Mouse (Mus musculus) adrenal gland, adult 2 months (tissue): ENCODE measurements around the gene Tnxb. TPM values are rescaled to one million over a fixed set of nuclear protein-coding genes. Genes with fewer than 3 reads are reported as not detected.
"Not testable (repeated sequence)": the region's sequence is repeated elsewhere in the genome, so short reads cannot be mapped to it uniquely, and the experiment has no call there.

Source experiments
- DNase-seq: peaks from one replicate; pipeline ENCODE4 v3.0.0; 2021
- polyA plus RNA-seq: library from polyadenylated mRNA; depleted of rRNA; stranded (reverse); fragments of >200 nt; gene quantifications from 2 replicates; pipeline ENCODE4 v1.2.3, GENCODE M21; 2012; rRNA removed
- total RNA-seq, 2 experiments: library from RNA; stranded (reverse); gene quantifications; 2 replicates each; pipeline ENCODE4 v1.2.3; 2021

The Tnxb gene
- total and polyA plus RNA-seq, 3 experiments = 20.2 to 30.1 (median 23.6) TPM

DNA sequence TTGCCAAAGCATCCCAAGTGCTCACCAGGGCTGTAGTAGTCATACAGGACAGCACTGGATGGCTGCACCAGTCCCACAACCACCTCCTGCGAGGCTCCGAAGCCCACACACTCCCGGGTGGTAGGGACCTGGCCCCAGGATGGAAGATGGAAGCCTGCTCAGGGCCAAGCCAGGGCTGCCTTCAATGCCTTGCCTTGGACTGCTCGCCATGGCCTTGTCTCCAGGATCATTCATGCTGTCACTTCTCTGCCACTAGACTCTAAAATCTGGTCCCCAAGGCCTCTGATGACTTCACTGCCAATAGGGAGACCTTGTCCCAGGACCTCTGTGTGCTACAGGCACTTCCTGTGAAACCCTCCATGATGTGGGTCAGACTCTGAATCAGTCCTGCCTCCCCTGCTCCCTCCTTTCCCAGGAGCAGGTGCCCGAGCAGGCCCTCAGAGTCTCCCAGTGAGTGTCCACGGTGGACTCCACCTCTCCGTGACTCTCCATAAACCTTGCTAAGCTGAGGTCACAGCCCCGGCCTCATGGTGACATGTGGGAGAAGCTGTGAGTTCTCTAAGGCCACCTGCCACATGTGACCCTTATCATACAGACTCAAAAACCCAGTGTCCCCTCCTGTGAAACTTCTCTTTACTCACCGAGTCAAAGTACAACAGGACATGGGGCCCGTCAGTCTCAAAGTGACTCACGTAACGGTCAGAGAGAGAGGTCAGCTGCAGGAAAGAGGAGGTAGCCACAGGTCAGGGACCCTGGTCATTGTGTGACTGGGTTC, 59.6 kb downstream of the Tnxb start:
- DNase-seq = peak; percentile 79

DNA sequence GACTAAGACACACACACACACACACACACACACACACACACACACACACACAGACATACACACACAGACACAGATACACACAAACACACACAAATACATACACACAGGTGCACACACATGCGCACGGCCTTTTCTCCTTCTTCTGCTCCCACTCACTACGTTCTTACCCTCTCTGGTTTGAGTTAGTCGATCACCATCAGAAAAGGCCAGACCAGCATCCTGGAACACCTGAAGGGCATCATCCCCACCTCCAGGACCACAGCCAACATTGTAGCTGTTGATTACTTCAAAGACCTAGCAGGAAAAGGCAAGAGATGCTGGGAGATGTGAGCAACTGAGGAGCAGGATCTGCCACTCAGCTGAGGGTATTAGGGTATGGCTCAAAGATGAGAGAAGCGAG, 67.1 kb downstream of the Tnxb start:
- DNase-seq = not testable (repeated sequence)

DNA sequence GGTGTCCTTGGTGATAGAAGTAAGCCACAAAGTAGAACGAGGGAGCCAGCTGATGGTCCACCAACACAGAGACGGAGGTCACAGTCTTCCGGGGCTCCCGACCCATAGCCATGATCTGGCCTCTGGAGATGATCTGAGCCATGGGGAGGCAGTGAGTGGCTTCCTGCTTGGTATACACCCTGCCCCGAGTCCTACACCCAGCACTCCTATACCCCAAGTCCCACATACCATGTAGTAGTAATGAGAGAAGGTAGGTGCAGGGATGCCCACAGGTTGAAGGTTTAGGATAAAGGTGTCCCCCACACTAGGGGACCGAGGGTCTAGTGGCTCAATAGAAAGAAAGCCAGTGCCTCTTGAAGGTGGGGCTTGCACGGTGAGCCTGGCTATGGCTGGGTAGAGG, 69.4 kb downstream of the Tnxb start:
- not testable (repeated sequence) for DNase-seq

DNA sequence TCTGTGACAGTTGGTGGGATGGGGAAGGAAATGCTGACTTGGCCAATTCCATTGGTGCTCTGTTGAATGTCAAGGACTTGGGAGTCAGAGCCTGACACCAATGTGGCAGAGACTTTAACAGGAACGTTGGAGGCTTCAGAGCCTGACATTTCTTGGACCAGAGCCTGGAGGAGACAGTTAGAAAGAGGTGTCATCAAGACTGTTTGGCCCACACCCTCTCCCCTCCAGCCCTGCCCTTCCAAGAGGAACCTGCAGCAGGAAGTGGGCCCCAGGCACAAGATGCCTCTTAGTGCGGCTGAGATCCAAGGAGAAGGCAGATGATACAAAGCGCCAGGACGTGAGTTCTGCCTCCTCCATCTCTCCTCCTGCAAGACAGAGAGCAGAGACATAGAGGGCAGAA, 69.9 kb downstream of the Tnxb start:
- DNase-seq = peak; percentile 63

DNA sequence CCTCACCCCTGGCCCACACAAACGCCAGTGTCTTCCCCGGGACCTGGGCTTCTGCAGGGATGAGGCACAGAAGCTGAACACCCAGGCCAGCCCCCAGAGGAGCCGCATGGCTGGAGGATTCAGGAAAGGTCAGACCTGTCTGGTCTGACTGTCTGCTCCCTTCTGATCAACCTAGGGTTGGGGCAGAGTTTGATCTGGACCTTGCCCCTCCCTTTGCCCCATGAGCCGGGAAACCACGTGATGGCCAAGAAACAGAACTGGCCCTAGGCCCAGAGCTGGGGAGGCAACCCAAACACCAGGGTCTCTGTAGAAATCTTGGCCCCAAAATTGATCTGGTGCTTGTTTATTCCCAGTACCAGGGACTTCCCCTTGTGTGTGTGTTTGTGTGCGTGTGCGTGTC, 73.4 kb downstream of the Tnxb start, which contains the start of gene C4b:
Gene C4b (minus strand): TSS at position 164 of the 400 bp plus-strand sequence.
- peak; percentile 42 for DNase-seq

DNA sequence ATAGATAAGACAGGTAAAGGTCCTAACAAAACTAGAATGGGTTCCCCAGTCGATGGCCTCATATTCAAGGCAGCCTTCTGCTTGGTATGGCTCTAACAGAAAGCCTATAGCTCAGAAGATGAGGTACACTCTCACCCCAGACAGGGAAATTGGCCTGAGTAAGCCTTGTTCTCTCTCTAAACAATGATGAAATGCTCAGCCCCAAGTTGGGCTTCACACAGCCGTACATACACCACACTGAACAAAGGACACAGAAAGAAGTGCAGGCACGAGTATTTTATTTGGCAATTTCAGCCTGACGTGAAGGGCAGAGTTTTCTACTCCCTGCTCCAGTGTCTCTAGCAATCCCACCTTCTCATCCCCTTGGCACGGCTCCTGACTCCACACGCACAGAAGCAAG, 73.9 kb downstream of the Tnxb start:
- DNase-seq = no peak

DNA sequence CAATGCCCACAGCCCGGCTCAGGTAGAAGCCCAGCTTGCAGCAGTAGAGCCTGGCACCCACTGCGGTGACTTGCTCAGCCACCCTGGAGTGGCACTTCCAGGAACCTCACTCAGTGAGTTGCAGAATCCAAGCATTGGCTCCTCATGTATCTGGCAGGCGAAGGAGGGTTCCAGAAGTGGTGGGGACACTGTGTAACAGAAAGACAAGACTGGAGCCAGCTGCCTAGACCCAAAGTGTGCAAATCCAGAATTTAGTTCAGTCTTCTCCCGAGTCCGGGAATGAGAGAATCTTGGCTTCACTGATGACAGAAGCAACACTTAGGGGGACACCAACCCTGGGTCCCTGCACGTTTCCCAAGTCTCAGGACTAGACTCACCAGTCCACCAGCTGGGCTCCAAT, 74.3 kb downstream of the Tnxb start:
- DNase-seq = not testable (repeated sequence)

DNA sequence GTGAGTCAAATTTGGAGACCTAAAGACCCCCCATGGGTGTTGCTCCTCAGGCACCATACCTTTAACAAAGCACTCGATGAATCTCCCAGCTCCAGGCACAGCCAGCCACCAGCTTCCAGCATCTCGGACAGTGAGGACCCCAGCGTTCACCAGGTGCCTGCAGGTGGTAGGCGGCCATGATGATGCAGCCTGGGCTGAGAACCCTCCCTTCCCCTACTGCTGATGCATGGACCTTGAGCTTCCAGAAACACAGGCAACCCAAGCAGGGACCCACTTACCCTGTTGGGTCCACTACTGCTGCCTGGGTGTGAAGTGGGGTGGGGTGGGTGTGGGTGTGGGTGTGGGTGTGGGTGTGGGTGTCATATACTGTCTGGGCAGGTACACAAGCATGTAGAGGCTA, 74.8 kb downstream of the Tnxb start:
- DNase-seq = not testable (repeated sequence)

DNA sequence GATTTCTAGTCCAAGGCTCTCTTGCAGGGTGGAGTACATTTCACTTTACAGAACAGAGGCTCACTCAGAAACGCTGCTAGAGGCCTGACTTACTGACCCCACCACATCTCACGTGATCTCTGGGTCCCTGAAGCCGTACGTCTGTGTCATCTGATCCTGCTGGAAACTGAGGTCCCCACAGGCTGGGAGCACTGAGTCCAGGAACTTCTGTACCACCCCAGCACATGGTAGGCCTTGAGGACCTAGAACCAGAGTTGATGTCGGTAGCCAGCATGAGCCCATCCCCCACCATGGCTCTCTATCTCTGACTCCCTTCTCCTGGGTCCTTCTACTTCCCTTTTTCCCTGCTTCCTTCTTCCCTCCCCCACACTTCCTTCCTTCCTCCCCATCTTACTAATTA, 76.2 kb downstream of the Tnxb start:
- no peak for DNase-seq

DNA sequence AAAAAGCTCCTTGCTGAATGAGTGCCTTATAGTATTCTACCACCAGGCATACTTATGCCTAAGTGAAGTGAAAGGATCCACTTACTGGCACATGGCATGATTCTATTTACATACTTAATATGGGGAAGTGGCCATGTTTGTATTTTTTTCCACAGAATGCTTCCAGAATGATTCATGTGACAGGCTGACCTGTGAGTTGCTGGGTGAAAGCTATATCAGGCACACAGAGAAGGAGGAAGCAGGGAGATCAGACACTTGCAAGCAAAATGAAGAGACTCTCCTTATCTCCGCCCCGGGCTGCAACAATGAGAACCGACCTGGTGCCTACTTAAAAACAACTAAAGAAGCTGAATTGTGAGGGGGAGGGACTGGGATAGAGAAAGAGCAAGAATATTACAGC, 91.1 kb downstream of the Tnxb start:
- no peak for DNase-seq

Other genes starting within 250 kb of the Tnxb start
- gene Btnl4, start 193.2 kb upstream of the Tnxb start, total RNA-seq = not detected
- gene Btnl4, start 193.2 kb upstream of the Tnxb start, polyA plus RNA-seq = 0.06 TPM in 2 replicates
- not detected for gene Btnl6, start 153.2 kb upstream of the Tnxb start, total RNA-seq
- not detected in 2 replicates for gene Btnl6, start 153.2 kb upstream of the Tnxb start, polyA plus RNA-seq
- gene Notch4, start 106.3 kb upstream of the Tnxb start, total RNA-seq = 10 to 100 TPM; 22.1 to 24.6 TPM
- 78.6 and 90.4 TPM in 2 replicates for gene Notch4, start 106.3 kb upstream of the Tnxb start, polyA plus RNA-seq
- 1 to 10 TPM; 4.3 to 7.4 TPM for gene Gpsm3, start 80.7 kb upstream of the Tnxb start, total RNA-seq
- gene Gpsm3, start 80.7 kb upstream of the Tnxb start, polyA plus RNA-seq = 8.0 and 10.0 TPM in 2 replicates
- gene Pbx2, start 79.3 kb upstream of the Tnxb start, total RNA-seq = 10 to 100 TPM; 35.2 to 42.7 TPM
- gene Pbx2, start 79.3 kb upstream of the Tnxb start, polyA plus RNA-seq = 43.4 and 45.6 TPM in 2 replicates
- gene Ager, start 72.7 kb upstream of the Tnxb start, total RNA-seq = under 1 TPM; 0.84 to 0.86 TPM
- 1.3 and 1.5 TPM in 2 replicates for gene Ager, start 72.7 kb upstream of the Tnxb start, polyA plus RNA-seq
- 10 to 100 TPM; 77.8 to 92.0 TPM for gene Rnf5, start 66.8 kb upstream of the Tnxb start, total RNA-seq
- gene Rnf5, start 66.8 kb upstream of the Tnxb start, polyA plus RNA-seq = 90.8 and 115 TPM in 2 replicates
- 100 to 1,000 TPM; 113 to 118 TPM for gene Agpat1, start 66.3 kb upstream of the Tnxb start, total RNA-seq
- 275 and 286 TPM in 2 replicates for gene Agpat1, start 66.3 kb upstream of the Tnxb start, polyA plus RNA-seq
- 1 to 10 TPM; 2.4 to 3.0 TPM for gene Egfl8, start 54.6 kb upstream of the Tnxb start, total RNA-seq
- gene Egfl8, start 54.6 kb upstream of the Tnxb start, polyA plus RNA-seq = 2.4 and 4.2 TPM in 2 replicates
- 10 to 100 TPM; 58.3 to 70.7 TPM for gene Ppt2, start 42.0 kb upstream of the Tnxb start, total RNA-seq
- 58.5 and 102 TPM in 2 replicates for gene Ppt2, start 42.0 kb upstream of the Tnxb start, polyA plus RNA-seq
- 10 to 100 TPM in 1 of 2 experiments, 1 to 10 TPM in 1; 9.1 to 12.8 TPM for gene Prrt1, start 41.0 kb upstream of the Tnxb start, total RNA-seq
- gene Prrt1, start 41.0 kb upstream of the Tnxb start, polyA plus RNA-seq = 22.1 and 32.8 TPM in 2 replicates
- gene Fkbpl, start 25.8 kb upstream of the Tnxb start, total RNA-seq = 10 to 100 TPM; 12.7 to 17.2 TPM
- gene Fkbpl, start 25.8 kb upstream of the Tnxb start, polyA plus RNA-seq = 7.1 and 7.6 TPM in 2 replicates
- gene Atf6b, start 23.4 kb upstream of the Tnxb start, total RNA-seq = 10 to 100 TPM; 44.1 to 53.2 TPM
- gene Atf6b, start 23.4 kb upstream of the Tnxb start, polyA plus RNA-seq = 114 and 118 TPM in 2 replicates
- 100 to 1,000 TPM; 121 to 181 TPM for gene C4b, start 73.3 kb downstream of the Tnxb start, total RNA-seq
- 48.1 and 51.4 TPM in 2 replicates for gene C4b, start 73.3 kb downstream of the Tnxb start, polyA plus RNA-seq
- gene Cyp21a1, start 134.0 kb downstream of the Tnxb start, total RNA-seq = over 10,000 TPM in 1 of 2 experiments, 1,000 to 10,000 TPM in 1; 5,616 to 11,133 TPM
- 14,410 and 19,594 TPM in 2 replicates for gene Cyp21a1, start 134.0 kb downstream of the Tnxb start, polyA plus RNA-seq
- gene Stk19, start 166.4 kb downstream of the Tnxb start, total RNA-seq = 10 to 100 TPM; 38.5 to 55.1 TPM
- 139 and 176 TPM in 2 replicates for gene Stk19, start 166.4 kb downstream of the Tnxb start, polyA plus RNA-seq
- 100 to 1,000 TPM in 1 of 2 experiments, 10 to 100 TPM in 1; 47.0 to 126 TPM for gene Dxo, start 166.5 kb downstream of the Tnxb start, total RNA-seq
- gene Dxo, start 166.5 kb downstream of the Tnxb start, polyA plus RNA-seq = 82.7 and 107 TPM in 2 replicates
- gene Skiv2l, start 179.7 kb downstream of the Tnxb start, total RNA-seq = 10 to 100 TPM; 62.1 to 65.8 TPM
- gene Skiv2l, start 179.7 kb downstream of the Tnxb start, polyA plus RNA-seq = 105 and 112 TPM in 2 replicates
- 10 to 100 TPM; 55.5 to 67.6 TPM for gene Nelfe, start 179.9 kb downstream of the Tnxb start, total RNA-seq
- 22.8 and 31.5 TPM in 2 replicates for gene Nelfe, start 179.9 kb downstream of the Tnxb start, polyA plus RNA-seq
- 10 to 100 TPM; 18.4 to 29.0 TPM for gene Cfb, start 192.0 kb downstream of the Tnxb start, total RNA-seq
- gene Cfb, start 192.0 kb downstream of the Tnxb start, polyA plus RNA-seq = 4.6 and 7.9 TPM in 2 replicates
- 10 to 100 TPM; 10.8 to 16.1 TPM for gene Zbtb12, start 208.9 kb downstream of the Tnxb start, total RNA-seq
- gene Zbtb12, start 208.9 kb downstream of the Tnxb start, polyA plus RNA-seq = 18.7 and 21.5 TPM in 2 replicates
- gene Gm20547, start 211.5 kb downstream of the Tnxb start, total RNA-seq = not detected
- gene Gm20547, start 211.5 kb downstream of the Tnxb start, polyA plus RNA-seq = 0.04 TPM in 1 of 2 replicates, not detected in the other
- gene C2, start 227.7 kb downstream of the Tnxb start, total RNA-seq = 100 to 1,000 TPM in 1 of 2 experiments, 10 to 100 TPM in 1; 81.4 to 105 TPM
- 70.7 and 71.5 TPM in 2 replicates for gene C2, start 227.7 kb downstream of the Tnxb start, polyA plus RNA-seq
- 100 to 1,000 TPM; 115 to 131 TPM for gene Ehmt2, start 227.9 kb downstream of the Tnxb start, total RNA-seq
- gene Ehmt2, start 227.9 kb downstream of the Tnxb start, polyA plus RNA-seq = 387 and 452 TPM in 2 replicates
- 1 to 10 TPM in 1 of 2 experiments, under 1 TPM in 1; 0.92 to 1.9 TPM for gene Slc44a4, start 243.9 kb downstream of the Tnxb start, total RNA-seq
- 0.33 and 0.50 TPM in 2 replicates for gene Slc44a4, start 243.9 kb downstream of the Tnxb start, polyA plus RNA-seq